Mouse (Mus musculus): ENCODE measurements at regions not wholly inside any gene's neighbourhood (a gene's known extent, or its start where the extent isn't known, plus 50 kb on each side); places are given as distances from the start of the nearest gene placed in this dataset.
A peak's percentile ranks its signal among the peaks of the same experiment; 100 is the strongest.

- DNase-seq (ENCODE audit: low spot score in 2 of 2), result no peak
Measured at GRCm38 (mm10) chr15:68451971-68452370, 1951.3 kb upstream of the Lrrc6 start.

- DNase-seq (ENCODE audit: low spot score in 2 of 2), result peak; percentile 74 to 82
Measured at GRCm38 (mm10) chr15:68445341-68445740, 1944.6 kb upstream of the Lrrc6 start.

DNA sequence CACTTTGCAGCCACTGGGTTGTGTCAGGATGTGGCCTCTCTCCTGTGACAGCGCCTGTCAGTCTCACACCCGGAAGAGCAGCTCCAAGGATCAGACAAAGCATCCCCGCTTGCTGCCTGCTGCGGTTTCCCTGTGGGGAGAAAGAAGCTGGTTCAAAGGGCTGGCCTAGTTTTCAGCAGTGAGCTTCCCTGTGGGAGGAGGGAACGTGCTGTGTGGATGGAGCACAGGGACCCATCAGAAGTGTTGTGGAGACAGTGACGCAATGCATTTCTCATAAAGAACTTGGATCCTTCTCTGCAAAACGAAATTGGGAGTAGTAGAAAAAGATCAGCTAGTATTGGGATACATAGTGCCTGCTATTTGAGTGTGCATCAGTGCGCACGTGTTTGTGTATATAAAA, 1939.9 kb upstream of the Lrrc6 start:
- DNase-seq (ENCODE audit: low spot score in 2 of 2), result no peak

GRCm38 (mm10) chr15:68435961-68436360, 1935.3 kb upstream of the Lrrc6 start:
- peak in 1 of 2 experiments; percentile 47 for DNase-seq (ENCODE audit: low spot score in 2 of 2)

- DNase-seq (ENCODE audit: low spot score in 2 of 2), result no peak
Measured at GRCm38 (mm10) chr15:68431251-68431650, 1930.5 kb upstream of the Lrrc6 start.

DNA sequence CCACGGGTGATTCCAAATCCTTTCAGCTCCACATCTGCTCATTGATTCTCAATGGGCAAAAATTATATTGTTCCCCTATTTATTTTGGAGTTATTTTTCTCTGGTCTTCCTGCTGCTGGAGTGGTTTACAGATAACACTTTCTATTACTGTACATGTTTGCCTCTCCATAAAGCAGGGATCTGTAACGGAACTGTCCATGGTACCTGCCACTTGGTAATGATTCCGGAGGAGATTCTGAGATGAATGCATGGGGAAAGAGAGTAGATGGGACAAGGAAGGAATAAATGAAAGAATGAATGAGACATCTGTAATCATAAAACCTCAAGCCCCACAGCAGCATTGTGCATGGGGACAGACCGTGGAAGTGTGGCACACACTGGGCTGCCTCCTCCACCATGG, 1929.8 kb upstream of the Lrrc6 start:
- DNase-seq (ENCODE audit: low spot score in 2 of 2), result no peak

GRCm38 (mm10) chr15:68428444-68429228, 1927.9 kb upstream of the Lrrc6 start:
- DNase-seq (ENCODE audit: low spot score in 2 of 2), result peak; percentile 68 to 88

- DNase-seq (ENCODE audit: low spot score in 2 of 2), result no peak
Measured at GRCm38 (mm10) chr15:68417142-68417541, 1916.4 kb upstream of the Lrrc6 start.

DNA sequence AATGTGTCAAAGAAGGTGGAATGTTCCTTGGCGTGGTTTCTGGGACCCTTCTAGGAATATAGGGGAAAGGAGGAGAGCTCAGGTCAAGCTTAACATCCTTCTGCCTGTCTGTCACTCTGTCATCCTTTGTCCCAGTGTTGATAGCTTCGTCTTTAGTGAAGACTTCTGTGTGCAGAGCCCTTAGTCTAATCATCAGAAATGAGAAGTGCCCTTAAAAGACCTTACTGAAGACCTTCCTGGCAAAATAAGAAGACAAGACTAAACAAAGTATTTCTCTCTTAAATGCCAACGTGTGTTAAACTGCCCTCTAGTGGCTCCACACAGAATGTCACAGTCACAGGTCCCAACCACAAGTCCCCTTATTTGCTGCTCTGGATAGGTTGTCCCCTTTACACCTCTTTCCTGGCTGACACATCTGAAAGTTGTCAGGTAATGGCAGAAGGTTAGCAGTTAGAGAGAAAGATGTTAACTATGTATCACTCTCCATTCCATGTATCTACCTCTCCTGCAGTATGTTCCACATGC, 1914.8 kb upstream of the Lrrc6 start:
- peak; percentile 50 to 58 for DNase-seq (ENCODE audit: low spot score in 2 of 2)

- DNase-seq (ENCODE audit: low spot score in 2 of 2), result no peak
Measured at GRCm38 (mm10) chr15:68414047-68414446, 1913.3 kb upstream of the Lrrc6 start.

- no peak for DNase-seq (ENCODE audit: low spot score in 2 of 2)
Measured at GRCm38 (mm10) chr15:68412697-68413096, 1912.0 kb upstream of the Lrrc6 start.

GRCm38 (mm10) chr15:68412156-68412555, 1911.4 kb upstream of the Lrrc6 start:
- no peak for DNase-seq (ENCODE audit: low spot score in 2 of 2)

GRCm38 (mm10) chr15:68403554-68404070, 1902.9 kb upstream of the Lrrc6 start:
- DNase-seq (ENCODE audit: low spot score in 2 of 2), result no peak

DNA sequence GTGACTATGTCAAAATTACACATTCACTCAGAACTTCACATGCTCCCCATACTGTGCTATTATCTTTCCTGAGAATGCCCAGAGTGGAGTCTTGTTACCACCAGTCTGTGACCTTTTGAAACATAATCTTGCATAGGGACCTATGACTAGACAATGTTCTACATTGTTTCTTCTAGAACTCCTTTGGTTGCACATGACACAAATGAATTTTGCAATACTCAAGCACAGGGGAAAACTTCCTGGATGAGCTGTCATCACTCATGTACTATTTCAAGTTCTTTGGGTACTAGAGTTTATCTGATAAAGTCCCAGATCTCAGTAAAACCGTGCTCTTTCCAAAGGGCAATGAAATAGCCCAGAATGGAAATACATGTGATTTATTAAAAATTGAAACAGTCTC, 1901.0 kb upstream of the Lrrc6 start:
- no peak for DNase-seq (ENCODE audit: low spot score in 2 of 2)

DNA sequence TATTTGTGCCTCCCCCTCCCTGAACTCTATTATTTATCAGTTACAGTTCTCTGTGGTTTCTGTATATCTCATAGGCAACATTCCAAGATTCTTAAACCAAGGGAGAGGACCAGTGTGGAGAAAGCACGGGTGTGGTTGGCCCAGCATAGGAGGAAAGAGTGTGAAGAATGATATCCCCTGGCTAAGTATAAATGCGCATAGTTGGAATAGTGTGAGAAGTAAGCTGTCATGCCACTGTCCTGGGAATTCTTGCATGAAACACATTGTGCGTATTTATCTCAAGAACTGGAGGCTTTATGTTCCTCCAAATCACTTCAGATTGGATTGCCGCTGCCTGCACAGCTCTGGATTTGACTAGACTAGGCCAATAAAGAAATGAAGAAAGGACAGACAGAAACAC, 1900.3 kb upstream of the Lrrc6 start:
- DNase-seq (ENCODE audit: low spot score in 2 of 2), result no peak

DNA sequence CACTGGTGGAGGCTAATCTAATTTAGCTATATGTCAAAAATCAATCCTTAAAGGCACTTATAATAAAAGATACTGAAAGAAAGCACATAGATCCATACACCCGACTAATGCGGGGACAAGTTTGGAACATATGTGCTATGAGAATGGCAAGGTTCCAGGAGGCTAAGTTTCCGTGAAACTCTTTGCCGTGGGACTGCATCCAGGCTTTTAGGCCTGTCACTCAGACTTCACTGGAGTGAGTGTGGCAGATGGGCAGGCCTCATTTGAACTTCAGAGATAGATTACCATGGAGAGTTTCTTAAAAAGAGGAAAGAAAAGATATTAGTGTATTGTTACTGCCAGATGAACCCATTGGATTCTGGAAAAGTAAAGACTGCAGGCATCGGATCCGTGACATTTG, 1895.9 kb upstream of the Lrrc6 start:
- no peak for DNase-seq (ENCODE audit: low spot score in 2 of 2)

DNA sequence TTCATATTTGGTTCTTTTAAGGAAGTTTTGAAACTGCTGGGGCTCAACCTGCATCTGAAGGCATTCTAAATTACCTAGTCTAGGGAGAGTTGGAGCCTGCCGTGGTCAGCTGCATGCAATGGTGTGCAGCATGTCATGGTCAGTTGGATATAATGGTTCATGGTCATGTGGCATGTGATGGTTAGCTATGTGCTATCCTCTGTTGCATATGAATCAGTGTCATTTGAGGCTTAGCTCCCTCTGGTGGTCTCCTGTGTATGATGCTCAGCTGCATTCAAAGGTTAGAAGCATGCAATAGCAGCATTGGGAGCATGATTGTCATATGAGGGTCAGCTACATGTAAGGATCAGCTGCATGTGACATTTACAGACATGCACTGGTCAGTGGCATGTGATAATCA, 1894.0 kb upstream of the Lrrc6 start:
- peak in 1 of 2 experiments; percentile 36 for DNase-seq (ENCODE audit: low spot score in 2 of 2)

- DNase-seq (ENCODE audit: low spot score in 2 of 2), result no peak
Measured at GRCm38 (mm10) chr15:68394157-68394556, 1893.4 kb upstream of the Lrrc6 start.

DNA sequence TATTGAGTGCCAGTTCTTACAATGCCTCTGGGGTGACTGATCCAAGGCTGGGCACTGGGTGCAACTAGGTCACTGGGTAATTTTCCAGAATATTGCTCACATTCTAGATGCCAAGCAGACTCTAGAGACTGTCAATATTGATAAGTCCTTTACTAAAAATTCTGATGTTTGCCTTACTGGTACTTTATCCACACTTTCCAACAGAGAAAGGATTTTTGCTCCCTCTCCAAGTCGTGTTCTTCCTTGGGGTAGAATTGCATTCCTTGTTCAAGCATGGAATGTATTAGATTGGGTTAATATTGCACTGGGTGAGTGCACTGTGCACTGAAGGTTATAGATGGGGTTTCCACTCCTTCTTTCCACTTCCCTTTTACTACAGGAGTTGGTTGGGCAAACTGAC, 1891.0 kb upstream of the Lrrc6 start:
- no peak for DNase-seq (ENCODE audit: low spot score in 2 of 2)

DNA sequence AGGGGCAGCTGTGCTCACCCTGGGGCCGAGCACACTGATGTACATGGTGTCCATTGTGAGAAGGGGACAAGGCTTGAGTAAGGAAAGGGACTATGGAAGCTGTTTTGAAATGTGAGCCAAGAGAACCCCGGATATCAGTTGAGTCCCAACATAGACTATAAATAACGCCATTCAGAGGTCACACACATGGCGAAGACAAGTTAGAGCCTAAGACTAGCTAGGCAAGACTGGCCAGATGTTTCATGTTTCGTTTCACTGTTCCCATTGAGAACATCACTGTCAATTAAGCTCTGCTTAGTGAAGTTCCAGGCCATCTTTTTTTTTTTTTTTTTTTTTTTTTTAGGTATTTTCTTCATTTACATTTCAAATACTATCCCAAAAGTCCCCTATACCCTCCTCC, 1889.1 kb upstream of the Lrrc6 start:
- DNase-seq (ENCODE audit: low spot score in 2 of 2), result no peak

DNA sequence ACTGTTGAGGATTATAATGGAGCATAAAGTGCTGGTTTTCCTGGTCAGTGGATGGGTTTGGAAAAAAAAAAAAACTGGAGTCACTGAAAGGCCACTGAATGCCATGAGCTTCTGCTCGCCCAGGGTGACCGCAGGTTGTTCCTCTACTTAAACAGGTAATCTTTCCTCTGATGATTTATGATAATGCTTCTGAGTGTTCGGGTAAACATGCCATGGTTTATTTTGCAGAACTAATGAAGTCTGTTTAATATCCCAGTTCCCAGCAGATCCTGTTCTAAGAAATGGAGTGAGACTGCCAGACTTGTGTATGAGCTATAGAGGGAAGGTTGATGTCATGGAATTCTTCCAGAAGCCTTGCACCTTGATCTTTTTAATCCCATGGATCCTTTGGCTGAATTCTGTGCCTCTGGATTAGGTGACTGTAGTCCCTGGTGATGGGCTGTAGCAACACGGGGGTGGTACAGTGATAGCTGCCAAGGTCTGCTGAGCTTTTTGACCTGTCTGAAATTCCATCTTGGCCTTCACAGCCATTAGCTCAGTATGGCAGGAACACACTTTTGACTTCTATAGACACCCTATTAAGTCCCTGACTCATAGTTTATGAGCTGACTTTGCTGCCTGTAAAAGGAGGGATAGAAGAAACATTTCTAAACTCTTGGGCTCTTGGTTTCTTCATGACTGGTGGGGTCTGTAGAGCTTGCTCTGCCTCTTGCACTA, 1886.8 kb upstream of the Lrrc6 start:
- DNase-seq (ENCODE audit: low spot score in 2 of 2), result no peak
